Mouse (Mus musculus) stomach, embryonic 14.5 days (tissue): Measurements from ENCODE around the gene Mapk14. TPM values are rescaled to one million over a fixed set of nuclear protein-coding genes. Genes with fewer than 3 reads are reported as not detected.

Source experiments
- ATAC-seq: fragments of 200-750 bp; cut with Nextera tagmentation; 2 replicates; pipeline ENCODE4 v1.8.0; 2017; ENCODE audit warnings: low read depth, moderate TSS enrichment; ENCODE audit not compliant: insufficient number of reproducible peaks, insufficient read depth, low FRiP score
- H3K27ac ChIP-seq: fragments of 300-500 bp; sonication (generic); 2 replicates; pipeline ENCODE4 v1.5.1; 2014; ENCODE audit warnings: mild to moderate bottlenecking, low read length, moderate library complexity, mixed read lengths
- H3K27me3 ChIP-seq: fragments of 300-500 bp; sonication (generic); 2 replicates; pipeline ENCODE4 v1.6.1; 2014; ENCODE audit warnings: low read length, control low read depth, mixed read lengths; ENCODE audit not compliant: control insufficient read depth, insufficient read depth
- H3K36me3 ChIP-seq: fragments of 300-500 bp; sonication (generic); 2 replicates; pipeline ENCODE4 v1.6.1; 2014; ENCODE audit warnings: mild to moderate bottlenecking, control low read depth, low read length, moderate library complexity, mixed read lengths; ENCODE audit not compliant: control insufficient read depth, insufficient read depth
- H3K4me1 ChIP-seq: fragments of 300-500 bp; sonication (generic); 2 replicates; pipeline ENCODE4 v1.6.1; 2014; ENCODE audit warnings: low read length, control low read depth, mixed read lengths; ENCODE audit not compliant: control insufficient read depth, insufficient read depth
- H3K4me2 ChIP-seq: fragments of 300-500 bp; sonication (generic); replicated peaks from 2 replicates; pipeline ENCODE4 v1.6.1; 2014; ENCODE audit warnings: low read depth, low read length, control low read depth
- H3K4me3 ChIP-seq: fragments of 300-500 bp; sonication (generic); 2 replicates; pipeline ENCODE4 v1.5.1; 2014; ENCODE audit warnings: low read depth, low read length, control low read depth
- H3K9ac ChIP-seq: fragments of 300-500 bp; sonication (generic); replicated peaks from 2 replicates; pipeline ENCODE4 v1.6.1; 2014; ENCODE audit warnings: low read depth, mild to moderate bottlenecking, control low read depth, low read length, moderate library complexity, mixed read lengths
- H3K9me3 ChIP-seq: fragments of 300-500 bp; sonication (generic); 2 replicates; pipeline ENCODE4 v1.6.1; 2016; ENCODE audit warnings: low read depth, low read length, control low read depth; ENCODE audit not compliant: control insufficient read depth
- WGBS: fragments of 180-500 bp; shearing (Covaris S2); extraction: QIAGEN DNeasy Blood & Tissue Kit; methylation state at CpG from one replicate; pipeline ENCODE4 v1.1.7; 2014; 5-methylcytosine and 5-hydroxymethylcytosine counted together
- polyA plus RNA-seq: library from polyadenylated mRNA; unstranded; fragments of >200 nt; fragmentation: Nextera tagmentation; extraction: Ambion mirVana; gene quantifications from 2 replicates; pipeline ENCODE4 v1.2.1, GENCODE M21; 2014

Mapk14 gene
- polyA plus RNA-seq, 1 experiment from 2014 or later: 53.4 TPM

GRCm38 (mm10) chr17:28787507-28787906, 96.4 kb downstream of the Mapk14 start:
- no peak overlapping the region for H3K4me3 ChIP-seq
- no peaks in the 10 kb centered on the region for H3K36me3 ChIP-seq
- no peak overlapping the region for H3K4me2 ChIP-seq
- no peaks in the 10 kb centered on the region for H3K9me3 ChIP-seq
- WGBS: 93% methylated on average over 12 of the region's 12 CpGs
- no peaks in the 10 kb centered on the region for H3K4me1 ChIP-seq
- H3K27me3 ChIP-seq: no peaks in the 10 kb centered on the region
- H3K27ac ChIP-seq: no peak overlapping the region
- ATAC-seq: no peak
- no peak overlapping the region for H3K9ac ChIP-seq

- Histone ChIP-seq H3K4me3 (no peak overlapping the region), H3K27me3 (no peaks in the 10 kb centered on the region), H3K9ac (no peak overlapping the region), H3K4me2 (no peak overlapping the region), H3K27ac (no peak overlapping the region), H3K9me3 (no peaks in the 10 kb centered on the region; the same call in 1 of the 2 replicates), H3K36me3 (no peaks in the 10 kb centered on the region), H3K4me1 (peaks cover 13% of the 10 kb centered on the region; the same call in 1 of the 2 replicates)
- 91% methylated on average over 4 of the region's 4 CpGs for WGBS
- ATAC-seq: no peak
Observed at GRCm38 (mm10) chr17:28797031-28797430, 105.9 kb downstream of the Mapk14 start.

Other genes with a start within 250 kb of the Mapk14 start
- 7.1 TPM in 2 replicates for gene Fkbp5, start 173.8 kb upstream of the Mapk14 start, polyA plus RNA-seq
- not detected in 2 replicates for gene Armc12, start 160.5 kb upstream of the Mapk14 start, polyA plus RNA-seq
- not detected in 2 replicates for gene Clpsl2, start 141.9 kb upstream of the Mapk14 start, polyA plus RNA-seq
- 47.2 and 236 TPM in 2 replicates for gene Clps, start 130.6 kb upstream of the Mapk14 start, polyA plus RNA-seq
- 1.5 TPM in 2 replicates for gene Lhfpl5, start 115.7 kb upstream of the Mapk14 start, polyA plus RNA-seq
- gene Srpk1, start 68.6 kb upstream of the Mapk14 start, polyA plus RNA-seq: 129 and 134 TPM in 2 replicates
- 0.94 and 1.9 TPM in 2 replicates for gene Slc26a8, start 1.1 kb upstream of the Mapk14 start, polyA plus RNA-seq
- gene AC170998.1, start 34.8 kb downstream of the Mapk14 start, polyA plus RNA-seq: 4.2 and 5.4 TPM in 2 replicates
- gene Mapk13, start 78.0 kb downstream of the Mapk14 start, polyA plus RNA-seq: 77.5 and 78.3 TPM in 2 replicates
- gene Brpf3, start 109.8 kb downstream of the Mapk14 start, polyA plus RNA-seq: 12.6 and 13.8 TPM in 2 replicates
- gene Pnpla1, start 167.1 kb downstream of the Mapk14 start, polyA plus RNA-seq: 0.07 TPM in 1 of 2 replicates, not detected in the other
- gene 4930539E08Rik, start 224.0 kb downstream of the Mapk14 start, polyA plus RNA-seq: 0.27 and 0.36 TPM in 2 replicates